Mouse (Mus musculus) embryonic facial prominence, embryonic 14.5 days (tissue): ENCODE measurements at regions not wholly inside any gene's neighbourhood (a gene's known extent, or its start where the extent isn't known, plus 50 kb on each side); places are given as distances from the start of the nearest gene placed in this dataset.

Experiments
- ATAC-seq: fragments of 200-750 bp; cut with Nextera tagmentation; 2 replicates; pipeline ENCODE4 v1.8.0; 2017; ENCODE audit warnings: low read depth, moderate number of reproducible peaks, moderate TSS enrichment
- DNase-seq: peaks from one replicate; pipeline ENCODE4 v3.0.0-alpha.2; 2015; ENCODE audit warnings: low spot score
- H3K27ac ChIP-seq: fragments of 300-500 bp; sonication (generic); replicated peaks from 2 replicates; pipeline ENCODE4 v1.5.1; 2014; ENCODE audit warnings: low read depth, mild to moderate bottlenecking, low read length, moderate library complexity
- H3K27me3 ChIP-seq: fragments of 300-500 bp; sonication (generic); replicated peaks from 2 replicates; pipeline ENCODE4 v1.6.1; 2014; ENCODE audit warnings: low read length; ENCODE audit not compliant: control insufficient read depth, insufficient read depth
- H3K36me3 ChIP-seq: fragments of 300-500 bp; sonication (generic); 2 replicates; pipeline ENCODE4 v1.6.1; 2014; ENCODE audit warnings: low read length, mixed read lengths; ENCODE audit not compliant: control insufficient read depth, insufficient read depth
- H3K4me1 ChIP-seq: fragments of 300-500 bp; sonication (generic); 2 replicates; pipeline ENCODE4 v1.6.1; 2014; ENCODE audit warnings: antibody characterized with exemption, low read length; ENCODE audit not compliant: control insufficient read depth, insufficient read depth
- H3K4me2 ChIP-seq: fragments of 300-500 bp; sonication (generic); 2 replicates; pipeline ENCODE4 v1.6.1; 2014; ENCODE audit warnings: low read depth, mild to moderate bottlenecking, low read length, moderate library complexity, mixed read lengths
- H3K4me3 ChIP-seq: fragments of 300-500 bp; sonication (generic); 2 replicates; pipeline ENCODE4 v1.5.1; 2014; ENCODE audit warnings: low read depth, mild to moderate bottlenecking, low read length
- H3K9ac ChIP-seq: fragments of 300-500 bp; sonication (generic); 2 replicates; pipeline ENCODE4 v1.6.1; 2014; ENCODE audit warnings: low read depth, mild to moderate bottlenecking, low read length, moderate library complexity, mixed read lengths
- H3K9me3 ChIP-seq: fragments of 300-500 bp; sonication (generic); 2 replicates; pipeline ENCODE4 v1.6.1; 2016; ENCODE audit warnings: low read length; ENCODE audit not compliant: control insufficient read depth
- WGBS: fragments of 180-500 bp; shearing (Covaris S2); extraction: QIAGEN DNeasy Blood & Tissue Kit; methylation state at CpG from one replicate; pipeline ENCODE4 v1.1.7; 2014; 5-methylcytosine and 5-hydroxymethylcytosine counted together

- DNase-seq (peak; percentile 39), ATAC-seq (peak; percentile 57; the same call in 1 of the 2 replicates)
- Histone ChIP-seq H3K4me3 (no peak overlapping the region), H3K4me1 (peaks cover 5% of the 10 kb centered on the region; the same call in 1 of the 2 replicates), H3K36me3 (no peaks in the 10 kb centered on the region), H3K27ac (no peak overlapping the region), H3K4me2 (no peak overlapping the region), H3K9me3 (no peaks in the 10 kb centered on the region), H3K27me3 (no peaks in the 10 kb centered on the region), H3K9ac (no peak overlapping the region)
- 61% methylated on average over 12 of the region's 12 CpGs for WGBS
Observed at GRCm38 (mm10) chr2:117938283-117939049, 173.2 kb upstream of the Thbs1 start.

GRCm38 (mm10) chr2:117941517-117942096 lies 170.1 kb upstream of the Thbs1 start:
- Histone ChIP-seq H3K27me3 (no peaks in the 10 kb centered on the region), H3K4me1 (peaks cover 5% of the 10 kb centered on the region; the same call in 1 of the 2 replicates), H3K27ac (no peak overlapping the region), H3K4me2 (no peak overlapping the region), H3K9me3 (no peaks in the 10 kb centered on the region), H3K4me3 (no peak overlapping the region), H3K36me3 (no peaks in the 10 kb centered on the region), H3K9ac (no peak overlapping the region)
- DNase-seq (peak; percentile 52), ATAC-seq (no peak)
- 44% methylated on average over 6 of the region's 6 CpGs for WGBS

GRCm38 (mm10) chr2:117943666-117944065 lies 168.0 kb upstream of the Thbs1 start:
- Histone ChIP-seq H3K4me3 (no peak overlapping the region), H3K4me1 (0 out of 2 replicates have a peak, but pooled peaks cover 2% of the 10 kb centered on the region), H3K9ac (no peak overlapping the region), H3K9me3 (no peaks in the 10 kb centered on the region), H3K36me3 (no peaks in the 10 kb centered on the region), H3K27ac (no peak overlapping the region), H3K4me2 (no peak overlapping the region), H3K27me3 (no peaks in the 10 kb centered on the region)
- ATAC-seq: no peak
- 57% methylated on average over 5 of the region's 5 CpGs for WGBS
- no peak for DNase-seq

GRCm38 (mm10) chr2:117944325-117944724 lies 167.4 kb upstream of the Thbs1 start:
- H3K9ac ChIP-seq: no peak overlapping the region
- H3K4me3 ChIP-seq: no peak overlapping the region
- no peak for DNase-seq
- no peak overlapping the region for H3K4me2 ChIP-seq
- no peaks in the 10 kb centered on the region for H3K9me3 ChIP-seq
- WGBS: 82% methylated on average over 1 of the region's 1 CpGs
- H3K27ac ChIP-seq: no peak overlapping the region
- 0 out of 2 replicates have a peak, but pooled peaks cover 2% of the 10 kb centered on the region for H3K4me1 ChIP-seq
- H3K27me3 ChIP-seq: no peaks in the 10 kb centered on the region
- H3K36me3 ChIP-seq: no peaks in the 10 kb centered on the region
- no peak for ATAC-seq

GRCm38 (mm10) chr2:117944942-117945341 lies 166.7 kb upstream of the Thbs1 start:
- no peaks in the 10 kb centered on the region for H3K9me3 ChIP-seq
- no peak overlapping the region for H3K4me3 ChIP-seq
- no peak for DNase-seq
- H3K36me3 ChIP-seq: no peaks in the 10 kb centered on the region
- no peak overlapping the region for H3K4me2 ChIP-seq
- H3K4me1 ChIP-seq: 0 out of 2 replicates have a peak, but pooled peaks cover 2% of the 10 kb centered on the region
- no peaks in the 10 kb centered on the region for H3K27me3 ChIP-seq
- 65% methylated on average over 2 of the region's 2 CpGs for WGBS
- H3K27ac ChIP-seq: no peak overlapping the region
- ATAC-seq: no peak
- no peak overlapping the region for H3K9ac ChIP-seq

GRCm38 (mm10) chr2:117950431-117951336 lies 161.0 kb upstream of the Thbs1 start:
- ATAC-seq: peak; percentile 89; the same call in 1 of the 2 replicates
- Histone ChIP-seq H3K9me3 (no peaks in the 10 kb centered on the region), H3K27me3 (no peaks in the 10 kb centered on the region), H3K4me2 (no peak overlapping the region), H3K4me1 (peaks cover 9% of the 10 kb centered on the region), H3K36me3 (no peaks in the 10 kb centered on the region), H3K9ac (0 out of 2 replicates have a peak overlapping the region, but pooled peaks have one; percentile 21), H3K4me3 (no peak overlapping the region), H3K27ac (peak overlapping the region; percentile 77)
- 42% methylated on average over 5 of the region's 5 CpGs for WGBS
- peak; percentile 92 for DNase-seq

- peak overlapping the region; percentile 77 for H3K27ac ChIP-seq
Observed at GRCm38 (mm10) chr2:117951337-117951718, 160.3 kb upstream of the Thbs1 start.

GRCm38 (mm10) chr2:117958737-117959136 lies 152.9 kb upstream of the Thbs1 start:
- ATAC-seq (no peak), DNase-seq (no peak)
- 0 out of 2 replicates have a peak, but pooled peaks cover 6% of the 10 kb centered on the region for H3K4me1 ChIP-seq
- H3K4me3 ChIP-seq: no peak overlapping the region
- no peak overlapping the region for H3K4me2 ChIP-seq
- H3K27me3 ChIP-seq: no peaks in the 10 kb centered on the region
- no peaks in the 10 kb centered on the region for H3K9me3 ChIP-seq
- no peaks in the 10 kb centered on the region for H3K36me3 ChIP-seq
- H3K9ac ChIP-seq: no peak overlapping the region
- H3K27ac ChIP-seq: no peak overlapping the region
- 80% methylated on average over 4 of the region's 4 CpGs for WGBS

More at GRCm38 (mm10) chr2:117951337-117951718, 160.3 kb upstream of the Thbs1 start:
- Histone ChIP-seq H3K27me3 (no peaks in the 10 kb centered on the region), H3K36me3 (no peaks in the 10 kb centered on the region), H3K9ac (no peak overlapping the region), H3K4me2 (no peak overlapping the region), H3K4me3 (no peak overlapping the region), H3K9me3 (no peaks in the 10 kb centered on the region), H3K4me1 (peaks cover 9% of the 10 kb centered on the region)
- DNase-seq (peak; percentile 67), ATAC-seq (peak; percentile 70; the same call in 1 of the 2 replicates)
- 10% methylated on average over 2 of the region's 2 CpGs for WGBS
